9 mouse cellular contexts compared by ENCODE assay signal in the genomic region with DNA sequence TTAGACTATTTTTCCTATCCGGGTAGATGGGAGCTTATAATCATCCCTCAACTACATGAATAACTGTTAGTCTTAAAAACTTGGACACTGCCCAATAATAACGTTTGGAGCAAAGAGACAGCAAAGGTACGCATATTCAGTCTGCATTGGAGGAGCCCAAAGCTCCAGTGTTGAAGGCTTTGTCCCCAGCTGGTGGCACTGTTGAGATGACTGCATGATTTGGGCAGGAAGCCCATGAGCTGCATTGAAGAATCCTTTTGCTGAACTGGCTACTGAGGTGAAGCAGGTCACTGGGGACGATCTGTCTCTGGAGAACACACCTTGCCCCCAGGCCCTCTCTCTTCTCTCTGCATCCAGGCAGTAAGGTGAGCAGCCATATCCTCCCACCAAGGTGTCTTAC. TPM values are rescaled to one million over a fixed set of nuclear protein-coding genes. Genes with fewer than 3 reads are reported as not detected.
A peak's percentile ranks its signal among the peaks of the same experiment; 100 is the strongest.
DNase-seq lines count a peak whose midpoint lies in the region; ATAC-seq and TF ChIP-seq lines count a peak whose summit lies in the region.
"Had no signal": no experiment of that assay in that cellular context is flagged by ENCODE, and none has a peak within 500 bp of the region (broad histone marks: within the 10 kb centered on the region; RNA-seq: fewer than 3 reads in every experiment).

No protein-coding gene starts in this region.

- DNase-seq in heart, postnatal 0 days (ENCODE audit: low spot score) = peak; percentile 67
- DNase-seq in MEL (ENCODE audit: low read depth, low spot score) = peak; percentile 21
- DNase-seq in cerebellum, adult 9-10 months = peak; percentile 7
- peak; percentile 20 to 51 for DNase-seq in kidney, postnatal 36 days
- DNase-seq in skeletal muscle tissue, adult 2 months (ENCODE audit: low read depth, low spot score) = peak; percentile 32
- DNase-seq in T-cell, adult 2 months (ENCODE audit: low spot score) = no peak
- DNase-seq in liver = no peak

- H3K79me2 ChIP-seq in MEL (ENCODE audit: control insufficient read depth, insufficient read depth, low read length, poor library complexity) = no peaks in the 10 kb centered on the region

- no peak overlapping the region for H3K4me2 ChIP-seq in heart, postnatal 0 days (ENCODE audit: low read depth, low read length)
- H3K4me2 ChIP-seq in heart, embryonic 12.5 days = no peak overlapping the region

- TF ChIP-seq CTCF in heart, postnatal 0 days (IDR thresholded peaks at IDR 0.05; ENCODE audit: low read depth) = peak; percentile 86
- peak in 2 of 3 experiments; percentile 15 to 22; a peak in 1 of 6 replicates for TF ChIP-seq CTCF in MEL (IDR thresholded peaks at IDR 0.05 in 2 of 3, conservative IDR thresholded peaks at IDR 0.05 in 1 of 3; ENCODE audit: control insufficient read depth in 1 of 3, insufficient read depth in 1 of 3, low read depth in 2 of 3, low read length in 3 of 3, poor library complexity in 1 of 3, severe bottlenecking in 1 of 3)

- H3K27ac ChIP-seq in heart, postnatal 0 days (ENCODE audit: low read depth) = no peak overlapping the region
- H3K27ac ChIP-seq in heart, embryonic 12.5 days (ENCODE audit: poor library complexity, severe bottlenecking) = no peak overlapping the region
- no peak overlapping the region for H3K27ac ChIP-seq in MEL (ENCODE audit: control insufficient read depth, low read depth, low read length)
- H3K27ac ChIP-seq: macrophage had no signal

- no peaks in the 10 kb centered on the region for H3K27me3 ChIP-seq in heart, postnatal 0 days (ENCODE audit: control insufficient read depth, insufficient read depth, low read length)
- H3K27me3 ChIP-seq in heart, embryonic 12.5 days (replicated peaks) = no peaks in the 10 kb centered on the region
- H3K27me3 ChIP-seq in MEL (ENCODE audit: control insufficient read depth in 1 of 2, insufficient read depth in 2 of 2, low read length in 2 of 2) = no peaks in the 10 kb centered on the region

- H3K36me3 ChIP-seq in heart, postnatal 0 days (replicated peaks; ENCODE audit: control insufficient read depth, insufficient read depth, low read length) = no peaks in the 10 kb centered on the region
- no peaks in the 10 kb centered on the region for H3K36me3 ChIP-seq in heart, embryonic 12.5 days
- no peaks in the 10 kb centered on the region; a peak in 2 of 4 replicates for H3K36me3 ChIP-seq in MEL (ENCODE audit: control insufficient read depth in 1 of 2, insufficient read depth in 2 of 2, low read length in 2 of 2)

- no peak for TF ChIP-seq EP300 in heart, postnatal 0 days (IDR thresholded peaks at IDR 0.05; ENCODE audit: low read depth)
- no peak for TF ChIP-seq EP300 in MEL (IDR thresholded peaks at IDR 0.05; ENCODE audit: low read depth in 1 of 2, low read length in 2 of 2)

- no peaks in the 10 kb centered on the region for H3K9me3 ChIP-seq in heart, postnatal 0 days (replicated peaks; ENCODE audit: control insufficient read depth, low read length)
- no peaks in the 10 kb centered on the region for H3K9me3 ChIP-seq in heart, embryonic 12.5 days (replicated peaks)
- no peaks in the 10 kb centered on the region for H3K9me3 ChIP-seq in MEL (replicated peaks; ENCODE audit: insufficient read depth, low read length)

- 31% methylated on average over 4 of the region's 4 CpGs for whole genome bisulfite sequencing in heart, postnatal 0 days
- 52% methylated on average over 4 of the region's 4 CpGs for WGBS in heart, embryonic 12.5 days

- peak; percentile 30; the same call in 1 of the 2 replicates for ATAC-seq in heart, postnatal 0 days (ENCODE audit: insufficient read depth, low read depth)
- ATAC-seq in heart, embryonic 12.5 days (ENCODE audit: insufficient number of reproducible peaks, low FRiP score) = no peak

- H3K4me3 ChIP-seq in heart, postnatal 0 days (ENCODE audit: low read depth, low read length) = no peak overlapping the region
- no peak overlapping the region for H3K4me3 ChIP-seq in heart, embryonic 12.5 days
- no peak overlapping the region for H3K4me3 ChIP-seq in MEL (ENCODE audit: control insufficient read depth in 1 of 2, insufficient read depth in 1 of 2, low read depth in 2 of 2, low read length in 2 of 2)

- TF ChIP-seq RAD21 in MEL (IDR thresholded peaks at IDR 0.05; ENCODE audit: low read depth, low read length) = peak; percentile 5

- H3K9ac ChIP-seq in heart, postnatal 0 days (replicated peaks; ENCODE audit: low read depth, low read length) = no peak overlapping the region
- no peak overlapping the region for H3K9ac ChIP-seq in heart, embryonic 12.5 days
- H3K9ac ChIP-seq in MEL (ENCODE audit: control insufficient read depth, low read depth, low read length, poor library complexity, severe bottlenecking) = no peak overlapping the region

- peaks cover 13% of the 10 kb centered on the region for H3K4me1 ChIP-seq in heart, postnatal 0 days (ENCODE audit: control insufficient read depth, insufficient read depth)
- peaks cover 12% of the 10 kb centered on the region for H3K4me1 ChIP-seq in heart, embryonic 12.5 days (replicated peaks)
- H3K4me1 ChIP-seq in MEL (ENCODE audit: control insufficient read depth in 1 of 2, insufficient read depth in 2 of 2, low read length in 2 of 2) = 0 out of 4 replicates have a peak, but pooled peaks cover 0 to 5% of the 10 kb centered on the region in 2 experiments

- no peak for TF ChIP-seq POLR2A in MEL (IDR thresholded peaks at IDR 0.05; ENCODE audit: control insufficient read depth in 1 of 2, insufficient read depth in 1 of 2, low read depth in 1 of 2, low read length in 2 of 2, poor library complexity in 1 of 2)

TF ChIP-seq in MEL, 35 proteins besides CTCF, POLR2A, EP300 and RAD21:
- TF ChIP-seq ZNF384 (IDR thresholded peaks at IDR 0.05; ENCODE audit: low read depth, low read length) (no peak), TCF12 (IDR thresholded peaks at IDR 0.05; ENCODE audit: low read depth, low read length) (no peak), MYB (IDR thresholded peaks at IDR 0.05; ENCODE audit: low read depth, low read length) (no peak), TBP (IDR thresholded peaks at IDR 0.05; ENCODE audit: low read depth, low read length) (no peak), TAL1 (IDR thresholded peaks at IDR 0.05; ENCODE audit: low read length) (no peak), CHD2 (IDR thresholded peaks at IDR 0.05; ENCODE audit: low read length) (no peak), HCFC1 (IDR thresholded peaks at IDR 0.05; ENCODE audit: low read depth, low read length) (no peak)

RNA-seq across cellular contexts. Expression of a gene that starts 43.5 kb away (rescaled TPM):
- total RNA-seq in heart, postnatal 0 days (2014; rRNA removed; ENCODE audit: low replicate concordance) = 7.8 and 8.9 TPM in 2 replicates
- 3.8 and 4.0 TPM in 2 replicates for polyA plus RNA-seq in heart, postnatal 0 days (2015; fragmentation: Nextera tagmentation; extraction: Ambion mirVana)
- polyA plus RNA-seq in heart, embryonic 12.5 days (2016; fragmentation: Nextera tagmentation; extraction: Ambion mirVana) = 5.6 and 6.0 TPM in 2 replicates
- 11.4 and 13.6 TPM in 2 replicates for total RNA-seq in MEL (2012; rRNA removed)
- 10 to 100 TPM in 1 of 2 experiments, not detected in 1; 15.7 TPM for polyA plus RNA-seq in MEL (2012; ENCODE audit: insufficient read depth in 1 of 2, insufficient read length in 2 of 2, low read depth in 1 of 2, low replicate concordance in 2 of 2, missing spikeins in 1 of 2)
- polyA plus RNA-seq: macrophage had no signal

Comparison
In these comparisons a context has a peak if more than half of its experiments do, and no peak if none do; other contexts are left out.
1. DNase-seq: peak in heart, postnatal 0 days (single experiment), MEL (single experiment), cerebellum, adult 9-10 months (single experiment), kidney, postnatal 36 days (2 of 2) and skeletal muscle tissue, adult 2 months (single experiment); none in T-cell, adult 2 months (single experiment) and liver (single experiment).